Mouse (Mus musculus) olfactory bulb, adult 2 months (tissue): Measurements from ENCODE around the gene Nipal1.

Source experiments
- CTCF ChIP-seq: fragments of 200-500 bp; IDR thresholded peaks from 2 replicates; pipeline ENCODE4 v1.5.1; 2012; ENCODE audit warnings: low read depth, mild to moderate bottlenecking, low read length, moderate library complexity; ENCODE audit not compliant: insufficient read depth
- POLR2A ChIP-seq: fragments of 200-500 bp; IDR thresholded peaks from 2 replicates; pipeline ENCODE4 v1.6.1; 2012; ENCODE audit warnings: mild to moderate bottlenecking, low read depth, low read length, moderate library complexity; ENCODE audit not compliant: insufficient read depth

DNA sequence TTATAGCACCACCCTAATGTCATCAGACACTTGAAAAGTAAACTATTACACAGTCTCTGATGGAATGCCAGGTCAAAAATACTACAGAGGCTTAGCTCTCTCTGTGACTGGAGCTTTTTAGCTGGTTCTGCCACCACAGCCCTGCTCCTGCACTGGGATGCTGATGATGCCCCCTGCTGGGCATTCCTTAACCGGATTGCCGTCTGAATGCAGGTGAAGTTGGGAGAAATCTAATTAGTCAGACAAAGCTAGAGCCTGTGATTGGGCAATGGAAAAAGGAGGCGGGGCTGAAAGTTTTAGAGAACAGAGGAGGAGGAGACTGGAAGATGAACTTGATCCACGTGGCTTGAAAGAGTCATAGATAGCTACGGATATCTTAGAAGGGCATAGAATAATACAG lies 46.6 kb upstream of the Nipal1 start:
- peak; percentile 49; the same call in 1 of the 2 replicates for TF ChIP-seq CTCF
- TF ChIP-seq POLR2A, result no peak
